Mouse (Mus musculus): Measurements from ENCODE around the gene Ube2l3. TPM values are rescaled to one million over a fixed set of nuclear protein-coding genes. Genes with fewer than 3 reads are reported as not detected.

Gene Ube2l3
- polyA plus RNA-seq, 1 experiment = 11.7 TPM

GRCm38 (mm10) chr16:17216934-17217633 lies 14.6 kb upstream of the Ube2l3 start:
- H3K4me3 ChIP-seq (replicated peaks) = no peak overlapping the region
- no peaks in the 10 kb centered on the region for H3K9me3 ChIP-seq (ENCODE audit: control insufficient read depth, low read length)
- H3K4me1 ChIP-seq (ENCODE audit: control insufficient read depth) = peaks cover 13% of the 10 kb centered on the region
- no peak for TF ChIP-seq GATA1 (IDR thresholded peaks at IDR 0.05; ENCODE audit: low read length)
- H3K27me3 ChIP-seq (ENCODE audit: control insufficient read depth) = peaks cover under 1% of the 10 kb centered on the region; the same call in 1 of the 2 replicates
- no peaks in the 10 kb centered on the region for H3K36me3 ChIP-seq (ENCODE audit: control insufficient read depth)

GRCm38 (mm10) chr16:17209981-17210838 lies 7.8 kb upstream of the Ube2l3 start:
- peaks cover 60% of the 10 kb centered on the region for H3K27me3 ChIP-seq (ENCODE audit: control insufficient read depth)

GRCm38 (mm10) chr16:17209404-17209960 lies 7.0 kb upstream of the Ube2l3 start:
- H3K27me3 ChIP-seq (ENCODE audit: control insufficient read depth) = peaks cover 60% of the 10 kb centered on the region
- no peaks in the 10 kb centered on the region for H3K9me3 ChIP-seq (ENCODE audit: control insufficient read depth, low read length)
- H3K4me1 ChIP-seq (ENCODE audit: control insufficient read depth) = peaks cover 28% of the 10 kb centered on the region
- H3K4me3 ChIP-seq (replicated peaks) = peak overlapping the region; percentile 70
- no peaks in the 10 kb centered on the region for H3K36me3 ChIP-seq (ENCODE audit: control insufficient read depth)
- TF ChIP-seq GATA1 (IDR thresholded peaks at IDR 0.05; ENCODE audit: low read length) = no peak

More at GRCm38 (mm10) chr16:17209981-17210838, 7.8 kb upstream of the Ube2l3 start:
- peaks cover 27% of the 10 kb centered on the region for H3K4me1 ChIP-seq (ENCODE audit: control insufficient read depth)
- no peaks in the 10 kb centered on the region for H3K36me3 ChIP-seq (ENCODE audit: control insufficient read depth)
- TF ChIP-seq GATA1 (IDR thresholded peaks at IDR 0.05; ENCODE audit: low read length) (no peak), TAL1 (IDR thresholded peaks at IDR 0.05; ENCODE audit: low read length) (no peak)
- H3K9me3 ChIP-seq (ENCODE audit: control insufficient read depth, low read length) = no peaks in the 10 kb centered on the region
- H3K4me3 ChIP-seq (replicated peaks) = peak overlapping the region; percentile 70

- Histone ChIP-seq H3K36me3 (ENCODE audit: control insufficient read depth) (no peaks in the 10 kb centered on the region), H3K4me3 (replicated peaks) (peak within 1 kb of the TSS; percentile 70), H3K9me3 (ENCODE audit: control insufficient read depth, low read length) (no peaks in the 10 kb centered on the region), H3K27me3 (ENCODE audit: control insufficient read depth) (peaks cover 60% of the 10 kb centered on the region), H3K4me1 (ENCODE audit: control insufficient read depth) (peaks cover 28% of the 10 kb centered on the region)
- no peak for TF ChIP-seq TAL1 (IDR thresholded peaks at IDR 0.05; ENCODE audit: low read length)
- no peak for TF ChIP-seq GATA1 (IDR thresholded peaks at IDR 0.05; ENCODE audit: low read length)
Observed at GRCm38 (mm10) chr16:17208389-17209361, 6.2 kb upstream of the Ube2l3 start, which contains the start of gene Rimbp3. Rimbp3 (plus strand) TSS chr16:17208603.

- Histone ChIP-seq H3K9me3 (ENCODE audit: control insufficient read depth, low read length) (no peaks in the 10 kb centered on the region), H3K4me3 (replicated peaks) (no peak overlapping the region), H3K36me3 (ENCODE audit: control insufficient read depth) (no peaks in the 10 kb centered on the region), H3K4me1 (ENCODE audit: control insufficient read depth) (peaks cover 40% of the 10 kb centered on the region), H3K27me3 (ENCODE audit: control insufficient read depth) (peaks cover 39% of the 10 kb centered on the region)
- TF ChIP-seq TAL1 (IDR thresholded peaks at IDR 0.05; ENCODE audit: low read length) (no peak), GATA1 (IDR thresholded peaks at IDR 0.05; ENCODE audit: low read length) (no peak)
Observed at GRCm38 (mm10) chr16:17204990-17205389, 2.5 kb upstream of the Ube2l3 start.

- H3K9me3 ChIP-seq (ENCODE audit: control insufficient read depth, low read length) = no peaks in the 10 kb centered on the region
- peak overlapping the region; percentile 99 for H3K4me3 ChIP-seq (replicated peaks)
- peaks cover 11% of the 10 kb centered on the region for H3K27me3 ChIP-seq (ENCODE audit: control insufficient read depth)
- no peak for TF ChIP-seq GATA1 (IDR thresholded peaks at IDR 0.05; ENCODE audit: low read length)
- no peak for TF ChIP-seq TAL1 (IDR thresholded peaks at IDR 0.05; ENCODE audit: low read length)
- H3K36me3 ChIP-seq (ENCODE audit: control insufficient read depth) = peaks cover 15% of the 10 kb centered on the region
- peaks cover 34% of the 10 kb centered on the region for H3K4me1 ChIP-seq (ENCODE audit: control insufficient read depth)
Observed at GRCm38 (mm10) chr16:17201977-17202376, 472 bp downstream of the Ube2l3 start.

GRCm38 (mm10) chr16:17200953-17201707 lies 1.3 kb downstream of the Ube2l3 start:
- Histone ChIP-seq H3K36me3 (ENCODE audit: control insufficient read depth) (peaks cover 20% of the 10 kb centered on the region), H3K4me1 (ENCODE audit: control insufficient read depth) (peaks cover 35% of the 10 kb centered on the region), H3K9me3 (ENCODE audit: control insufficient read depth, low read length) (no peaks in the 10 kb centered on the region), H3K27me3 (ENCODE audit: control insufficient read depth) (peaks cover 3% of the 10 kb centered on the region), H3K4me3 (replicated peaks) (peak overlapping the region; percentile 99)
- TF ChIP-seq TAL1 (IDR thresholded peaks at IDR 0.05; ENCODE audit: low read length) (no peak), GATA1 (IDR thresholded peaks at IDR 0.05; ENCODE audit: low read length) (no peak)
